Mouse (Mus musculus) myocyte (in vitro differentiated cells): Measurements from ENCODE around the gene Carf. TPM values are rescaled to one million over a fixed set of nuclear protein-coding genes. Genes with fewer than 3 reads are reported as not detected.
"Not testable (repeated sequence)": the region's sequence is repeated elsewhere in the genome, so short reads cannot be mapped to it uniquely, and the experiment has no call there.

Experiments used
- H3K27me3 ChIP-seq: one replicate; pipeline ENCODE4 v1.6.1; 2011; ENCODE audit not compliant: control insufficient read depth, insufficient read depth, insufficient read length
- H3K36me3 ChIP-seq: one replicate; pipeline ENCODE4 v1.6.1; 2011; ENCODE audit not compliant: control insufficient read depth, insufficient read depth
- H3K4me2 ChIP-seq: one replicate; pipeline ENCODE4 v1.6.1; 2011; ENCODE audit warnings: low read depth, control low read depth
- H3K4me3 ChIP-seq: one replicate; pipeline ENCODE4 v1.5.1; 2011; ENCODE audit warnings: mild to moderate bottlenecking, control low read depth, moderate library complexity
- H3K79me2 ChIP-seq: one replicate; pipeline ENCODE4 v1.6.1; 2011; ENCODE audit not compliant: control insufficient read depth, insufficient read depth
- H3ac ChIP-seq: one replicate; pipeline ENCODE4 v1.6.1; 2011; ENCODE audit not compliant: control insufficient read depth, insufficient read length
- CEBPB ChIP-seq: IDR thresholded peaks from 2 replicates; pipeline ENCODE4 v1.6.1; 2011; ENCODE audit warnings: mild to moderate bottlenecking, moderate library complexity; ENCODE audit not compliant: poor library complexity, insufficient read depth, severe bottlenecking
- E2F4 ChIP-seq: IDR thresholded peaks from one replicate; pipeline ENCODE4 v1.6.1; 2011; ENCODE audit warnings: mild to moderate bottlenecking, control low read depth, moderate library complexity; ENCODE audit not compliant: insufficient read depth
- MAX ChIP-seq: IDR thresholded peaks from one replicate; pipeline ENCODE4 v1.6.1; 2011; ENCODE audit warnings: low read depth, mild to moderate bottlenecking, control low read depth
- MYOD1 ChIP-seq, 3 experiments: IDR thresholded peaks; one replicate each; pipeline ENCODE4 v1.6.1; 2011; ENCODE audit warnings: control low read depth in 2 of 3, low read depth in 2 of 3, mild to moderate bottlenecking in 2 of 3, moderate library complexity in 1 of 3; ENCODE audit not compliant: insufficient read length in 2 of 3, control insufficient read depth in 1 of 3
- MYOG ChIP-seq, 3 experiments: IDR thresholded peaks; one replicate each; pipeline ENCODE4 v1.6.1; 2011; ENCODE audit warnings: control low read depth in 2 of 3, low read depth in 2 of 3, mild to moderate bottlenecking in 2 of 3; ENCODE audit not compliant: insufficient read length in 2 of 3, control insufficient read depth in 1 of 3, insufficient read depth in 1 of 3
- POLR2A ChIP-seq: IDR thresholded peaks from one replicate; pipeline ENCODE4 v1.6.1; 2011; ENCODE audit warnings: low read depth, mild to moderate bottlenecking, control low read depth, moderate library complexity; ENCODE audit not compliant: insufficient read length
- POLR2AphosphoS2 ChIP-seq: IDR thresholded peaks from one replicate; pipeline ENCODE4 v1.6.1; 2011; ENCODE audit warnings: low read depth, control low read depth; ENCODE audit not compliant: insufficient read length
- REST ChIP-seq: IDR thresholded peaks from one replicate; pipeline ENCODE4 v1.6.1; 2011; ENCODE audit warnings: mild to moderate bottlenecking, control low read depth, moderate library complexity; ENCODE audit not compliant: insufficient read depth, insufficient read length
- SRF ChIP-seq: IDR thresholded peaks from one replicate; pipeline ENCODE4 v1.6.1; 2011; ENCODE audit warnings: low read depth; ENCODE audit not compliant: control insufficient read depth, insufficient read length
- TCF12 ChIP-seq: IDR thresholded peaks from one replicate; pipeline ENCODE4 v1.6.1; 2011; ENCODE audit warnings: mild to moderate bottlenecking, control low read depth; ENCODE audit not compliant: poor library complexity, insufficient read depth, severe bottlenecking
- TCF3 ChIP-seq: IDR thresholded peaks from one replicate; pipeline ENCODE4 v1.6.1; 2011; ENCODE audit warnings: low read depth, control low read depth; ENCODE audit not compliant: insufficient read length
- USF1 ChIP-seq: IDR thresholded peaks from one replicate; pipeline ENCODE4 v1.6.1; 2011; ENCODE audit warnings: low read depth, mild to moderate bottlenecking, control low read depth, moderate library complexity
- polyA plus RNA-seq: library from polyadenylated mRNA; unstranded; fragments of >200 nt; fragmentation: generic; extraction: Trizol; gene quantifications from one replicate; pipeline ENCODE4 v1.2.1, GENCODE M21; 2012; ENCODE audit warnings: missing spikeins

Carf gene
- polyA plus RNA-seq: 1.2 TPM

DNA sequence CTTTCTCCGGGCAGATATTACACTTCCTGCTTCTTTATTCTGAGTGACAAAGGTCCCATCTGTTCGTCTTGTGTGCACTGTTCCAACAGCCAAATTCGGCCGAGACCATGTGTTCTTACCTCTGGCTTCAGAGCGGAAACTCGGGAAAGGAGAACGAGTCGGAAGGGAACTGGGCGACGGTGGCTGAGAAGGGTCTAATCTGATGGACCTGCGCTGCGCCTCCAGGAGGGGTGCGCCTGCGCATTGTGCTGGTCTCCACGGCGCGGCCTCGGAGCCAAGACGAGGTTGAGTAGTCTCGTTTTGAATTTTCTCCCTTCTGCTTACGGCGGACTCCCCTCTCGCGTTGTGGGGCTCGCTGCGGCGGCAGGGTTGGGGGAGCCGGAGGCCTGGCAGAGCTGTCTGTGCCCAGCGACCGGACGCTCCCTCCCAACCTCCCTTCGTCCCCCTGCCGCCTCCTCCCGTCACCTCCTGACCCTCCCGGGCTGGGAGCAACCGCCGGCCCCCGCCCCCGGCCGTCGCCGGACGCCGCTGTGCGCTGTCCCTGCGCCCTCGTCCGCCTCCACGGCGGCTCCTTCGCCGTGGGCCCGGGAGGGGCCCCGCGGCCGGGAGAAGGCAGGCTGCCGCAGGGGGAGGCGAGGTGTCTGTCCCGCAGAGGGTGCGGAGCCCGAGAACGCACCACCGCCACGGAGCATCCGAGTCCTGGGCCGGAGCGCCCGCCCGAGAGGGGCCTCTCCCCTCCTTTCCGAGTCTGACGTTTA lies at the start of gene Carf, which contains the start of gene Wdr12:
Gene Carf (plus strand): TSS at position 224 of the 758 bp plus-strand sequence.
Gene Wdr12 (minus strand): TSS at position 622 of the 758 bp plus-strand sequence.
- H3K4me3 ChIP-seq: peak within 1 kb of the TSS; percentile 58
- TF ChIP-seq USF1: peak; percentile 52
- no peak for TF ChIP-seq TCF12
- TF ChIP-seq TCF3: no peak
- peak; percentile 82 for TF ChIP-seq MAX
- peak; percentile 83 for TF ChIP-seq SRF
- peak; percentile 89 for TF ChIP-seq POLR2AphosphoS2
- no peak for TF ChIP-seq CEBPB
- no peak for TF ChIP-seq REST
- peak; percentile 77 for TF ChIP-seq POLR2A
- TF ChIP-seq MYOG (IDR thresholded peaks at IDR 0.05; ENCODE audit: control insufficient read depth in 1 of 3, insufficient read depth in 1 of 3, insufficient read length in 2 of 3, low read depth in 2 of 3): no peak
- TF ChIP-seq MYOD1 (IDR thresholded peaks at IDR 0.05; ENCODE audit: control insufficient read depth in 1 of 3, insufficient read length in 2 of 3, low read depth in 2 of 3): peak in 1 of 3 experiments; percentile 23
- no peak for TF ChIP-seq E2F4
- H3K36me3 ChIP-seq: no peaks in the 10 kb centered on the region
- H3ac ChIP-seq: peak within 1 kb of the TSS; percentile 32
- H3K79me2 ChIP-seq: peaks cover 26% of the 10 kb centered on the region
- peak within 1 kb of the TSS; percentile 95 for H3K4me2 ChIP-seq
- H3K27me3 ChIP-seq: no peaks in the 10 kb centered on the region

DNA sequence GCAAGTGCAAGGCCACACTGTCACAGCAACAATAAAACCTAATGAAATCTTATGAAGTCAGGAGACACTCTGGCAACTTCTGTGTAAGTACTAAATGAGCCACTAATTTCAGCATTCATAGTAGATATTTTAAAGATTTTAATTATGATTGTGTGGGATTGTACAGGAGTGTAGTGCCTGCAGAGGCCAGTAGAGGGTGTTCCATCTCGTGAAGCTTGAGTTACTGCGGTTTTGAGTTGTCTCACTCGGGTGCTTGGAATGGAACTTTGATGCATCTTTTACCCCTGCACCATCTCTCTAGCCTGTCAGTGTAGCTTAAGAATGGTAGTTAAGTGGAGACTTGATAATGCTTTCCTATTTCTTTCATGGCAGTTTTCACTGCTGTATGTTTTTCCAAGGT lies 43.4 kb upstream of the Carf start:
- H3K36me3 ChIP-seq: no peaks in the 10 kb centered on the region
- H3K27me3 ChIP-seq: no peaks in the 10 kb centered on the region
- H3K4me2 ChIP-seq: no peak overlapping the region
- no peak for TF ChIP-seq TCF12
- TF ChIP-seq USF1: no peak
- TF ChIP-seq SRF: no peak
- TF ChIP-seq REST: no peak
- TF ChIP-seq POLR2A: no peak
- no peak overlapping the region for H3ac ChIP-seq
- H3K79me2 ChIP-seq: no peaks in the 10 kb centered on the region
- H3K4me3 ChIP-seq: no peak overlapping the region

DNA sequence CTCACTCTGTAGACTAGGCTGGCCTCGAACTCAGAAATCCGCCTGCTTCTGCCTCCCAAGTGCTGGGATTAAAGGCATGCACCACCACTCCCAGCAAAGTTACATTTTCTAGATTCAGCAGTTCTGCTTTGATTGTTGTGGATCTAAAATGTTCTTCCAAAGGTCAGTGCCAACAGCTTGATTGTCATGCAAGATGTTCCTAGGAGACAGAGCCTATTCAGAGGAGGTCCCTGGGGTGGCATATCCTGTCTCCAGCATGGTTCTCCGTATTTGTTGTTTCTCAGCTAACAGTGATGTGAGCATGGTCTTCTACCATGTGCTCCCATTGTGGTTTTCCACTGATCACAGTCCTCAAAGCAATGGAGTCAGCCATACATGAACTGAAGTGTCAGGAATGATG lies 41.7 kb upstream of the Carf start:
- H3K79me2 ChIP-seq: no peaks in the 10 kb centered on the region
- no peaks in the 10 kb centered on the region for H3K27me3 ChIP-seq
- H3K36me3 ChIP-seq: no peaks in the 10 kb centered on the region
- H3K4me2 ChIP-seq: no peak overlapping the region
- no peak overlapping the region for H3K4me3 ChIP-seq
- TF ChIP-seq REST (no peak), TCF3 (no peak), MYOG (IDR thresholded peaks at IDR 0.05; ENCODE audit: control insufficient read depth in 1 of 3, insufficient read depth in 1 of 3, insufficient read length in 2 of 3, low read depth in 2 of 3) (no peak), MAX (no peak), TCF12 (no peak), MYOD1 (IDR thresholded peaks at IDR 0.05; ENCODE audit: control insufficient read depth in 1 of 3, insufficient read length in 2 of 3, low read depth in 2 of 3) (no peak), E2F4 (no peak), POLR2A (no peak), SRF (no peak), CEBPB (no peak)
- no peak overlapping the region for H3ac ChIP-seq

DNA sequence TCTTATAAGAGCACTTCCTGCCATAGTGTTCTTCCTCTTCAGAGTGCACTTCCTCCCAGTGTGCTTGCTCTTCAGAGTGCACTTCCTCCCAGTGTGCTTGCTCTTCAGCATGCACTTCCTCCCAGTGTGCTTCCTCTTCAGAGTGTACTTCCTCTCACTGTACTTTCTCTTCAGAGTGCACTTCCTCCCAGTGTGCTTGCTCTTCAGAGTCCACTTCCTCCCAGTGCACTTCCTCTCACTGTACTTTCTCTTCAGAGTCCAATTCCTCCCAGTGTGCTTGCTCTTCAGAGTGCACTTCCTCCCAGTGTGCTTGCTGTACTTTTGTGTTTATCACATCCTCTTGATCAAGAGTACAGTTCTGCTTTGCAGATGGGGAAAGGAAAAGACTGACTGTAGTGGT lies 27.3 kb upstream of the Carf start:
- H3K79me2 ChIP-seq, H3ac ChIP-seq, H3K4me3 ChIP-seq, H3K27me3 ChIP-seq, H3K36me3 ChIP-seq, H3K4me2 ChIP-seq: not testable (repeated sequence)

DNA sequence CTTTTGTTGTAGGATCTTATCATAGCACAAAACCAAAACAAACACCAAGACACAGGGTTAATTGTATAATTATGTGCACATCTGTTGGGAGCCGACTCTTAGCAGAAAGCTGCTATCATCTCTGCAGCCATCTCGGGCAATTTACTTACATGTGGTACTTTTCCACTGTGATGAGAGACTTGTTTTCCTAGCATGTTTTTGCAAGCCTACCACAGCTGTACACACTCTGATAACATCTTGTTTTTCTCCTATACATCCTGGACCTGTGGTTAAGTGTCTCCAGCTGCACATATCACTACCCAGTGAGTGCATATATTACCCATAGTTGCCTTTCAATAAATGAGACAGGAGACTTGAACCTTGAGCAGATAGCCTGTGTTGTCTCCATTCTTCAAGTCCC lies 23.1 kb upstream of the Carf start:
- Histone ChIP-seq H3K4me2 (no peak overlapping the region), H3ac (no peak overlapping the region), H3K79me2 (no peaks in the 10 kb centered on the region), H3K36me3 (peaks cover 38% of the 10 kb centered on the region), H3K4me3 (no peak overlapping the region), H3K27me3 (no peaks in the 10 kb centered on the region)
- TF ChIP-seq REST: no peak
- no peak for TF ChIP-seq TCF3
- TF ChIP-seq CEBPB: no peak
- TF ChIP-seq MAX: no peak

DNA sequence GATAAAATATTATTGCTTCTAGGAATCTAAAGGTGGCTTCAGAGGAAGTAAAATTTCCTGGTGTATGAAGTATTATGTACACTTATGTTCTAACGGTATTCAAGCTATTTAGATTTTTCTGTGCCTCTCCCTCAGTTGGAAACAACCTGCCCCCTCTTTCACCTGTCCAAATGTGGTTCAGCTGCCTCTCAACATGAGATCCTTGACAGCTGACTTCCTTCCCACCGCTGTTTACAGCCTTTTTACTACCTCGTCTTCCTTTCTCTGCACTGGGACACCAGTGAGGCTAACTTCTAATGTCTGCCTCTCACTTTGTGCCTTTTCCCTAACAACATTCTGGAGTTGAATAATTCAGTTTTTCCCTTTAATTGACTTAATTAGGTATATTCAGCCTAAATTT lies 22.5 kb upstream of the Carf start:
- no peak overlapping the region for H3K4me2 ChIP-seq
- peaks cover 45% of the 10 kb centered on the region for H3K36me3 ChIP-seq
- no peak overlapping the region for H3K4me3 ChIP-seq
- H3ac ChIP-seq: no peak overlapping the region
- no peak for TF ChIP-seq USF1
- no peak for TF ChIP-seq TCF3
- no peak for TF ChIP-seq E2F4
- TF ChIP-seq POLR2A: no peak
- no peak for TF ChIP-seq MAX
- TF ChIP-seq SRF: no peak
- TF ChIP-seq MYOD1 (IDR thresholded peaks at IDR 0.05; ENCODE audit: control insufficient read depth in 1 of 3, insufficient read length in 2 of 3, low read depth in 2 of 3): no peak
- TF ChIP-seq POLR2AphosphoS2: no peak
- no peak for TF ChIP-seq MYOG (IDR thresholded peaks at IDR 0.05; ENCODE audit: control insufficient read depth in 1 of 3, insufficient read depth in 1 of 3, insufficient read length in 2 of 3, low read depth in 2 of 3)
- no peak for TF ChIP-seq REST
- TF ChIP-seq CEBPB: no peak
- no peak for TF ChIP-seq TCF12
- H3K79me2 ChIP-seq: no peaks in the 10 kb centered on the region
- no peaks in the 10 kb centered on the region for H3K27me3 ChIP-seq
